Mouse (Mus musculus) NIH3T3 (cell line): ENCODE data around the gene Cpvl.

Experiments
- DNase-seq: peaks from one replicate; pipeline ENCODE4 v3.0.0-alpha.2; 2012; ENCODE audit warnings: low read depth

Cpvl gene

DNA sequence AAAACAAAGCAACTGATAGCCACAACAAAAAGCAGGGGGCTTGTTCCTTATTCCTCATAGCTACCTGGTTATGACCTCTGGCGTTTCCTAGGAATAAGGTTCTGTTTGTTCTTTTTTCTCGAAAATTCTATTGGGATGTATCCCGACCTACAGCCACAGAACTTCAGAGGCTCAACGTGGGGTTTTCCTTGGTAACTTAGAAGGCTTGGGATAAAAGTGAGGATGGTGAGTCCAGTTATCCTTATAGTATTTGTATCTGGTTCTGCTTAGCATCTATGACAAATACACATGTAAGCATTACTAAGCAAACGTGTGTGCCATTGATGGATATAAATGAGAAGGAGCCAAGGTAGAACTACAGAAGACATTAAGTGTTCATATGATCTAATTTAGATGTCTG lies at the start of gene Cpvl:
Gene Cpvl (minus strand): TSS at position 101 of the 400 bp plus-strand sequence.
- no peak for DNase-seq

- DNase-seq: no peak
These were observed 45.4 kb upstream of the Cpvl start for GRCm38 (mm10) chr6:54023846-54024245.

DNA sequence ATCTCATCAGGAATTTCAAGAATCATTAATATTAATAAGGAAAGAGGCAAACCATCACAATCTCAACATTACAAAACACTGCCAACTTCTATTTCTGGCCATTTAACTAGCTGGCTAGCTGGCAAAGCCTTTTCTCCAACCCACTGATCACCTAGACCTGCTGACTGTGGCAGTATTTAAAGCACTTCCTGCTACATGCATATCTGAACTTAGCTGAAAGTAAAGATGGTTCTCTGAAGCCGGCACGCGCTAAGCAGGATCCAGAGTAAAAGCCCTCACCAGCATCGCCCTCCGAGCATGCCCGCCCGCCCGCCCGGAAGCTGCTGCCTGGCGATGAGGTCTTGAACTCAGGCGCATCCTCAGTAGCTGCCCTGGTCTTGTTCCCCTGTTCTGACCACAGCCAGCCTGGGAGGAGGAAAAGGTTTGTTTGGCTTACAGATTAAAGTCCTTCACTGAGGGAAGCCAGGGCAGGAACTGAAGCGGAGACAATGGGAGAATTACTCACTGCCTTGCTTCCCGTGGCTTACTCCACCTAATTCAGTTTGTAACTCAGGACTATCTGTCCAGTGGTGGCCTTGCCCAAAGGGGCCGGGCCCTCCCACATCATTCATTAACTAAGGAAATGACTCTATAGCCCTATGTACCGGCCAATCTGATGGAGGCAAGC lies 42.8 kb upstream of the Cpvl start:
- no peak for DNase-seq

DNA sequence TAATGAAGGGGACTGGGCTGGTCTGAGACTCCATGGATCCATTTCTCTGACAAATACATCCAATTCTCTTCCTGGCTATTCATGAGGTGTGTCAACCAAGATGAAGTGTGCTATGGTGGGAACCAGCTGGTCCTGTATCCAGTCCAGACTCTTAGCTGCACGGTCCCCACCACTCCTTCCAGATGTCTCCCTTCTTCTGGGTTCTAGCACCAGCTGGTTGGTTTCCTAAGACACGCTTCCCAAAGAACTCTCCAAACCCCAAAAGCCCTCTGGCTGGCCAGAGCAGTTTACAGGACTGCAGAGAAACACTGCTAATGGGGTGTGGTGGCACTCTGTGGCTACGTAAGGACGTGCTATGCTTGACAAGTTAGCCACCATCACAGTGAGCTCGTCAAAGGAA lies 40.4 kb upstream of the Cpvl start:
- no peak for DNase-seq

GRCm38 (mm10) chr6:54018038-54018437 lies 39.6 kb upstream of the Cpvl start:
- DNase-seq: no peak

DNA sequence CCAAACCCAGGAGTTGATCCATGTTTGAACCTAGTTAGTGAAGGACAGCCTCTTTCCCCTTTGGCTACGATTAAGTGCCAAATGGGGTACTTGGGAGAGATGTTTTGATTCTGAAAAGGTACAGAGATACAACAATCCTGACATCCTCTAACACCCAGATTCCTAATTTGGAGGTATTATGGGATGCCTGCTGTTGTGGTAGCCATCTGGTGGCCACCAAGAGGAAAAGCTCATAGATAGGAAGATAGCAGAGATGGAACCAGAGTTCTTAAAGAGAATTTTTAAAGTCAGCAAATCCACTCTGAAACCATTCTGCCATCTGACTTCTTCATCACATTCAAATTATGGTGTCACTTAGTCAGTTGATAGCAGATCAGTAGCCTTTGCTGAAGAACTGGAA lies 33.7 kb upstream of the Cpvl start:
- no peak for DNase-seq

DNA sequence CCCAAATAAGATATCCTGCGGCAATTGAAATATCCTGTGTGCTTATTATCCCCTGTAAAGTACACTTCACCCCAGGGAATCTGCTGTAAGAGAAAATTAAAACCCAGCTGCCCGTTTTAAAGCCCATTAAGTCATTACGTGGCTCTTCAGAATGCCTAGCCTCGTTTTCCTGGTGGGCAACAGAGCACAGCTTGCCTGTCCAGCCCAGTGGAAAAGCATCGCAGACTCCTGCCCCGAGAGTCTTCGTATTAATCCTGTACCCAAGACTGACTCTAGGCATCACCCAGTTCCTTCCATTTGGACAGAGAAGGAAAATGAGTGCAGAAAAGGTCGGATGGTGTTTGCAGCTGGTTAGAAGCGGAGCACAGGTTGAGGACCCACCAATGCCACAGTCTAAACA lies 31.9 kb upstream of the Cpvl start:
- DNase-seq: no peak

DNA sequence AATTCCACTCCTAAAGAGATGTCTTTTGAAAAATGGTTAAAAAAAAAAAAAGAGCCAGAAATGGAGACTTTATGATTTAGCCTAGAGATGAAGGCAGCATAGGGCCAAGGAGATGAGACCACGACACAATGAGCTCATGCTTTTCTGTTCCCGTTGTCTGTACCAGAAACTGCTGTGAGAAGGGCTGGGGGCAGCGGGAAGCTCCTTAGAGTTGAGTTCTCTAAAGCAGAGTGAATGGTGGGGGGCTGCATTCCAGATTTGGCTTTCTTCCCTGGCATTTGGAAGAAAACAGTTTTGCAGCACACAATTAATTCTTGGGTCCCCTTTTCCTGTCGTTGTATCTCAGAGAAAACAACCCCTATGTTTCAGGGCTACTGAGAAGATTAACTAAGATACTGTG lies 30.8 kb upstream of the Cpvl start:
- no peak for DNase-seq

GRCm38 (mm10) chr6:54008448-54009120 lies 30.1 kb upstream of the Cpvl start:
- DNase-seq: no peak

DNA sequence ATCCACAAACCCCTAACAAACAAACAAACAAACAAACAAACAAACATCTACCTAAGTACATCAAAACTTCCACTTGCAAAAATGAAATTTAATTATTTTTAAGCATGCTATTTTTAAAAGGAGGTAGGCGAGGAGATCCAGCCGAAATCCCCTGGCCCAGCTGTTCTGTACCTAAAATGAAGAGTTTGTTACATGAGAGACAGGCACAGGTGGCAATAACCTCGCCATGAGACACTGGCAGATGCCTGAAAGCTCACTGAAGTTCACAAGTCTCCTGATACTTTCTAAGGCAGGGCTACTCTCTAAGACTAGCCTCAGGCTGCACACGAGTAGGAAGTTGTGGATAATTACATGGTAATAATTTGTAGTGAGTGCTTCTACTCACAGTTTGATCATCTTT lies 26.8 kb upstream of the Cpvl start:
- no peak for DNase-seq

GRCm38 (mm10) chr6:53996226-53996955 lies 17.9 kb upstream of the Cpvl start:
- no peak for DNase-seq

DNA sequence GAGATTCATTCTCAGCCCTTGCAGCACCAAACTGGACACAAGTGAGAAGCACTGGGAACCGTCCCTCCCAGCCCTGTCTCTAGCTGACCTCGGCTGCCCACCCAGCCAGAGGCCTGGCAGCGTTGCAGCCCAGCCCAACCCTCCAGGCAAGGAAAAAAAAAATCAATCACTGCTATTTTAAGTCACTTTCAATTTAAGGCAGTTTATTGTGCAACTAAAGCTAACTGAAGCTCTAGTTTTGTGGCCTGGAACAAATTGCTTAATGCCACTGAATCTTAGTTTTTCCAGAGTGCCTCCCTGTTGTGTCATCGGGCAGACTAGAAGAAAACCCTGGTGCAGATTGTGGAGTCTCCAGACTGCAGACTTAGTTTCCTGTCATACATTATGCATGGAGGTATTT lies 17.0 kb upstream of the Cpvl start:
- DNase-seq: peak; percentile 3

GRCm38 (mm10) chr6:53992386-53992785 lies 13.9 kb upstream of the Cpvl start:
- DNase-seq: no peak

GRCm38 (mm10) chr6:53987235-53987634 lies 8.8 kb upstream of the Cpvl start:
- DNase-seq: no peak

GRCm38 (mm10) chr6:53986273-53986985 lies 8.0 kb upstream of the Cpvl start:
- no peak for DNase-seq

- DNase-seq: no peak
These were observed 5.3 kb upstream of the Cpvl start for GRCm38 (mm10) chr6:53983820-53984219.

DNA sequence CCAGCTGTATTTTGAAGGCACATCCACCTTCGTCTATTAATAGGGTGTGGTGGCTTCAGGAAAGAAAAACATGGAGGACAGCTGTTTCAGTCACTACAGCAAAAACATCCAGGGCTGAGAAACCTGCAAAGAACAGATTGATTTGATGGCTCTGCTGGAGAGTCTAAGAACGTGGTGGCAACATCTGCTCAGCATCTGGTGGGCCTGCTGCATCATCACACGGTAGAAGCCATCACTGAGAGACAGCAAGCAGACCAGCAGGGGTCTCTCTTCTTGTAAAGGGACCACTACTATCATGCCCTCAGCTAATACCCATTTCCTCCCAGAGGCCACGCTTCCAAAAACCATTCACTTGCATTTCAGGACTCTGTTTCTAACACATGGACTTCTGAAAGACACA lies 4.1 kb upstream of the Cpvl start:
- DNase-seq: no peak

DNA sequence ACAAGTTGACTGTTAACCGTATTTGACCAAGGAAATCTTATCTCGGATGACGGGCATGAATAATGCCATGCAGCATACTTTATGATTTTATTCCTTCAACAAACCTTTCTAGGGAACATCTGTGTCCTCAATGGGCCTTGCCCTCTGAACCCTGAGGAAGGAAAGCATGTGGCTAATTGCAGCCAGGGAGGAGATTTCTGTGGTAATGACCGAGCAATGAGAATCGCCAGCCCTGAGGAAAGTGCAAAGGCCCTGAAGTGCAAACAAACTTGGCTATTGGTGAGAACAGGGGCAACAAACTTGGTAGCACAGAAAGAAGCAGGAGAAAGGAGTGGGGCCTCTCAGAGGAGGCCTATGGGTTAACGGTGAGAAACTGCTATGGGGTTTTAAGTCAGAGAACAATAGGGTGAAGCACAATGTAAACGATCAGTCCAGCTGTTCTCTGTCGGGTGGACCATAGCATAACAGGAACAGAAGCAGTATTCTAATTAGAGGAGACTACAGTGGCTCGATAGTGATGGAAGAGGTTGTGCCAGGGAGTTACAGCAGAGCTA lies 3.7 kb upstream of the Cpvl start:
- DNase-seq: no peak

DNA sequence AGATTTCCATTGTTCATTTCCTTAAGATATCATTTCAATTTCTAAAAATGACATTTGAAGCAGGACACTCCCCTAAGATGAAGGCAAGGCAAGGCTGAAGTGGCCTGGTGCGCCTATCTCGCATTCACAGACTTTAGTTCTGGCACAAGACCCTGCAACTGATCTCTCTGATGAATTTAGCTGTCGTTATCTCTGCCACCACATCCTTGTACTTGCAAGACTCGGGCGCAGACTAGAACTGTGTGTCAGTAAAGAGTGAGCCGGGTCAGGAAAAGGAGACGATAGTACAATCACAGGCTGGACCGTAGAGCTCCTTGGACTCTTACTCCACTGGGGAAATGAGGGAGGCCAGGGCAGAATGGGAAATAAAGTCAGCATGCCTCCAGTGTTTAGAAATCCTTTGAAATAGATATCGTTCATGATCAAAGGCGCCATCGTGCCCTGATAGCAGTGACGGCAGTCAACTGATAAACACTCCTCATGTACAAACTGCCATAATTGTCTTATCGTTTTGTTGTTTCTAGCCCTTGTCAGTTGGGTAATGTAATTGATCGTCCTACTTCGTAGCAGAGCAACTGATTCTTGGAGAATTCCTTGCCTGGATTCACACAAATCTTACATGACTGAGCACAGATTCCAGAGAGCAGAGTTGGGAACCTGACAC lies 2.5 kb upstream of the Cpvl start:
- DNase-seq: no peak

GRCm38 (mm10) chr6:53974040-53974439 lies 4.4 kb downstream of the Cpvl start:
- DNase-seq: no peak

- DNase-seq: no peak
These were observed 5.0 kb downstream of the Cpvl start for GRCm38 (mm10) chr6:53973468-53973867.

DNA sequence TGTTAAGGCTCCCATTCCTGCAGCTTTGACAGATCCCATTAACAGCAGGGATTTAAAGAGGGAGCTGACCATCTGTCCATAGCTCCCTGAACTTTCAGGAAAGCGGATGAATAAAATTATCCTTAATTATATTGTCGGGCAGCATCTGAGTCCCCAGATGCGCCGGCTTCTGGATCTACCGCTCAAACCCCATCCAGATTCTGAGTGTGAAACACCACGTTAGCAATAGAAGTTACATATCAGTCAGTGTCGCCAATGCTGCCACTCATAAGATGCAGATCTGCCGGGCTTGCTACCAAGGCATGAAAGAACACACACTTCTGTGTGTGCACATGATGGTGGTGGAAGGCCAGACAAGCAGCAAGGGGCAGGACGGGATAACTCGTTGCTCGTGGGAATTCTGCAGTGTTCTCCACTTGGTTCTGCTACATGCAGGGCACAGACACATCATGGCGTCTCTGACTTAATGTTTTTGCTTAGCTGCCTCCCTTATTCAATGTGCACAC lies 6.2 kb downstream of the Cpvl start:
- no peak for DNase-seq
